Mouse (Mus musculus) lung, postnatal 0 days (tissue): ENCODE results near the gene Abr. TPM values are rescaled to one million over a fixed set of nuclear protein-coding genes. Genes with fewer than 3 reads are reported as not detected.

Experiments
- ATAC-seq: fragments of 200-750 bp; cut with Nextera tagmentation; 2 replicates; pipeline ENCODE4 v1.8.0; 2017; ENCODE audit warnings: moderate library complexity
- DNase-seq: peaks from one replicate; pipeline ENCODE4 v3.0.0-alpha.2; 2016; ENCODE audit warnings: low spot score
- H3K27ac ChIP-seq: fragments of 300-500 bp; sonication (generic); 2 replicates; pipeline ENCODE4 v1.5.1; 2014; ENCODE audit warnings: antibody characterized with exemption, mild to moderate bottlenecking, low read length, mixed read lengths
- H3K27me3 ChIP-seq: fragments of 300-500 bp; sonication (generic); replicated peaks from 2 replicates; pipeline ENCODE4 v1.6.1; 2014; ENCODE audit warnings: low read length, mixed read lengths; ENCODE audit not compliant: insufficient read depth
- H3K36me3 ChIP-seq: fragments of 300-500 bp; sonication (generic); 2 replicates; pipeline ENCODE4 v1.6.1; 2014; ENCODE audit warnings: low read length, mixed read lengths; ENCODE audit not compliant: insufficient read depth
- H3K4me1 ChIP-seq: fragments of 300-500 bp; sonication (generic); 2 replicates; pipeline ENCODE4 v1.6.1; 2014; ENCODE audit warnings: antibody characterized with exemption, low read depth, low read length, mixed read lengths; ENCODE audit not compliant: insufficient read depth
- H3K4me2 ChIP-seq: fragments of 300-500 bp; sonication (generic); replicated peaks from 2 replicates; pipeline ENCODE4 v1.6.1; 2014; ENCODE audit warnings: low read depth, mild to moderate bottlenecking, low read length, moderate library complexity, mixed read lengths
- H3K4me3 ChIP-seq: fragments of 300-500 bp; sonication (generic); 2 replicates; pipeline ENCODE4 v1.5.1; 2014; ENCODE audit warnings: low read depth, low read length
- H3K9ac ChIP-seq: fragments of 300-500 bp; sonication (generic); replicated peaks from 2 replicates; pipeline ENCODE4 v1.6.1; 2014; ENCODE audit warnings: low read depth, mild to moderate bottlenecking
- H3K9me3 ChIP-seq: fragments of 300-500 bp; sonication (generic); 2 replicates; pipeline ENCODE4 v1.6.1; 2016; ENCODE audit warnings: low read length, mixed read lengths
- CTCF ChIP-seq: IDR thresholded peaks from 2 replicates; pipeline ENCODE4 v1.5.1; 2016; ENCODE audit warnings: antibody characterized with exemption, mild to moderate bottlenecking
- EP300 ChIP-seq: IDR thresholded peaks from 2 replicates; pipeline ENCODE4 v1.6.1; 2016; ENCODE audit warnings: antibody characterized with exemption, mild to moderate bottlenecking, control low read depth
- WGBS: fragments of 180-500 bp; shearing (Covaris S2); extraction: QIAGEN DNeasy Blood & Tissue Kit; methylation state at CpG from one replicate; pipeline ENCODE4 v1.1.7; 2014; 5-methylcytosine and 5-hydroxymethylcytosine counted together
- polyA plus RNA-seq: library from polyadenylated mRNA; unstranded; fragments of >200 nt; fragmentation: Nextera tagmentation; extraction: Ambion mirVana; gene quantifications from 2 replicates; pipeline ENCODE4 v1.2.1, GENCODE M21; 2015

Gene Abr
- polyA plus RNA-seq, 1 experiment from 2014 or later, result 17.2 TPM

DNA sequence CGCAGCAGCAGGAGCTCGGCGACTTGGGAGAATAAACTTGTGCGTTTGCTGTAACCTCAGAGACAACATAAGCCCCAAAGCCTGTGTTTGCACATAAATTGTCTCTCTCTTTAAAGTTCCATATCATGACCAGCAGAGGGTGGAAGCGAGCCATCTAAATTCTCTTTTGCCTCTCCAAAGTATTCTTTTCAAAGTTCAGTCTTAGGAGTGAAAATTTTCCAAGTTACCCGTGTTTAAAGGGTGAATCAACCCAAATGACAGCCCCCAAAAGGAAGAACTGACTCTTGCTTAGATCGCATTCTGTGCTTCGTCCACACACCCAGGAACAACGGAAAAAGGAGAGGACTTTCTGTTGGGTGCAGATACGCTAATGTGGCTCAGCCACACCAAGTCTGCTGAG, 33.0 kb upstream of the Abr start:
- H3K36me3 ChIP-seq, result no peaks in the 10 kb centered on the region
- H3K4me1 ChIP-seq, result no peaks in the 10 kb centered on the region
- H3K9ac ChIP-seq, result no peak overlapping the region
- H3K4me2 ChIP-seq, result peak overlapping the region; percentile 32; the same call in 1 of the 2 replicates
- no peaks in the 10 kb centered on the region for H3K9me3 ChIP-seq
- H3K27ac ChIP-seq, result no peak overlapping the region
- WGBS, result 7% methylated on average over 10 of the region's 10 CpGs
- TF ChIP-seq EP300 (no peak), CTCF (peak; percentile 73)
- ATAC-seq (no peak), DNase-seq (peak; percentile 75)
- H3K27me3 ChIP-seq, result no peaks in the 10 kb centered on the region
- no peak overlapping the region for H3K4me3 ChIP-seq

DNA sequence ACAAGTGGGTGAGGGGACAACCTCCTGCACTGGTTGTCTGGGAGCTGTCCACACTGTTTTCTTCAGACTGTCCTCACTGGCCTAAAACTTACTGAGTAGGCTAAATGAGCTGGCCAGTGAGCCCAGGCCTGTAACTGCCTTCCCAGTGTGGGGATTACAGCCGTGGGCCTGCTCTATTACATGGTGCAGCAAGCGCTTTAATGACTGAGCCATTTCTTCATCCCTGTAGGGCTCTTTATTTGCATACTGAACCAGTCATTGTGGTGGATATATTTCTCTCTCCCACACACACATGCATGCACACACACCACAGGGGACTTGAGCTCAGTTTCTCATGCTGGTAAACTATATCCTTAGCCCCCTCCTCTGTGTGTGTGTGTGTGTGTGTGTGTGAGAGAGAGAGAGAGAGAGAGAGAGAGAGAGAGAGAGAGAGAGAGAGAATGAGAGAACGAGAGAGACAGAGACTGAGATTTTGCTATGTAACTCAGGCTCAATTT, 30.8 kb upstream of the Abr start:
- no peak for TF ChIP-seq CTCF
- no peak for TF ChIP-seq EP300

DNA sequence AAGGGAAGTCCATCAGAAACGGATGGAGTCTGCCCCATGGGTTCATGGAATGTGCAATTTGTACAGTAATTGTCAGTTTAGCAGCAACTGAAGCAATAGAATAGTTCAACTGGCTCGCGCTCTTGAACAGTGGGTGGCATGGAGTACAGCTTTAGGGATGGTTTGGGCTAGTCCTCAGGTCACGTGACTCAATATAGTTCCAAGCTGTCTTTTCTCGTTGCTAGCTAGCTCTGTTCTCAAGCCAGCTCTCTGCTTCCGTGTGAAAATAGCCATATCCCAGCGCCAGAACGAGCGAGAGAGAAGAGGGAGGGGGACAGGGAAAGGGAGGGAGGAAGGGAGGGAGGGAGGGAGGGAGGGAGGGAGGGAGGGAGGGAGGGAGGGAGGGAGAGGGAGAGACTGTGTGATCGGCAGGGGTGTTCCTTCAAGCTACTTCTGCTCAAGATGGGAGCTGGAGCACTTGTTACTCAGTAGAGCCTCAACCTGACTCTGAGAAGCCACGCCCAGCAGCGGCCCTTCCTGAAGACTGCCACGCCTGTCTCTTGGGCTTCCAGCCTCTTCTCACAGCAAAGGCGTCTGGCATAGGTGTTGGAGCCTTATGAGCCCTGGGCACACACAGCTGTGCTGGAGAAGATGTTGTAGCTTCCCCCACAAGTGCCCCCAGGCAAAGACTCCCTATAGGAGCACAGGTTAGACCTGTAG, 28.9 kb upstream of the Abr start:
- Histone ChIP-seq H3K9me3 (no peaks in the 10 kb centered on the region), H3K9ac (no peak overlapping the region), H3K27me3 (no peaks in the 10 kb centered on the region), H3K4me3 (no peak overlapping the region), H3K4me2 (no peak overlapping the region), H3K4me1 (no peaks in the 10 kb centered on the region), H3K36me3 (no peaks in the 10 kb centered on the region), H3K27ac (no peak overlapping the region)
- TF ChIP-seq CTCF (no peak), EP300 (no peak)
- 53% methylated on average over 13 of the region's 14 CpGs for WGBS
- ATAC-seq, result no peak
- no peak for DNase-seq

More for the DNA sequence above, 30.8 kb upstream of the Abr start:
- Histone ChIP-seq H3K36me3 (no peaks in the 10 kb centered on the region), H3K27me3 (no peaks in the 10 kb centered on the region), H3K4me2 (no peak overlapping the region), H3K27ac (no peak overlapping the region), H3K9ac (no peak overlapping the region), H3K9me3 (no peaks in the 10 kb centered on the region), H3K4me1 (no peaks in the 10 kb centered on the region), H3K4me3 (no peak overlapping the region)
- WGBS, result 64% methylated on average over 3 of the region's 3 CpGs
- DNase-seq (no peak), ATAC-seq (no peak)

- Histone ChIP-seq H3K4me3 (no peak overlapping the region), H3K9me3 (no peaks in the 10 kb centered on the region), H3K36me3 (no peaks in the 10 kb centered on the region), H3K27ac (no peak overlapping the region), H3K4me2 (peak overlapping the region; percentile 11; the same call in 1 of the 2 replicates), H3K27me3 (no peaks in the 10 kb centered on the region), H3K4me1 (no peaks in the 10 kb centered on the region), H3K9ac (no peak overlapping the region)
- 5% methylated on average over 9 of the region's 9 CpGs for WGBS
- DNase-seq (peak; percentile 84), ATAC-seq (peak; percentile 19; the same call in 1 of the 2 replicates)
- TF ChIP-seq CTCF (peak; percentile 85), EP300 (no peak)
Observed at GRCm38 (mm10) chr11:76647500-76647899, 25.4 kb upstream of the Abr start.

DNA sequence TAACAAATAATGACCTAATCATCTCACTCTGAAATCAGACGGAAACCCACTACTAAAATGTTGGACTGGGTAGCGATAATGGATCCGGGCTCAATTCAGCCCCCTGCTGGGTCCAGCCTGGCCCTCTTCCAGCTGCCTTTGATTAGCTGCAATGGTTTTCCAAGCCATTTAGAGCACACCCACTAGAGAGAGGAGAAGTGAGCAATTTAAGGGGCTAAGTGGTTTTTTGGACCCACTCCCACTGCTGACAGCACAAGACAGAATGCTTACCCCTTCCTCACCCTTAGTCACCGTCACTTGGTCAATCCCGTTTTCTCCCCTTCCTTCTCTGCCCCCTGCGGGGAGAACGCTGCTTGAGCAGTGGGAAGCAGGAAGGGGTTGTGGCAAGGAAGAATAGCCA, 24.9 kb upstream of the Abr start:
- H3K4me2 ChIP-seq, result peak overlapping the region; percentile 11; the same call in 1 of the 2 replicates
- DNase-seq (no peak), ATAC-seq (no peak; the same call in 1 of the 2 replicates)
- no peak overlapping the region for H3K9ac ChIP-seq
- no peak overlapping the region for H3K4me3 ChIP-seq
- no peaks in the 10 kb centered on the region for H3K4me1 ChIP-seq
- H3K9me3 ChIP-seq, result no peaks in the 10 kb centered on the region
- TF ChIP-seq EP300 (no peak), CTCF (no peak)
- H3K36me3 ChIP-seq, result no peaks in the 10 kb centered on the region
- H3K27me3 ChIP-seq, result no peaks in the 10 kb centered on the region
- no peak overlapping the region for H3K27ac ChIP-seq
- 5% methylated on average over 7 of the region's 7 CpGs for WGBS

GRCm38 (mm10) chr11:76645955-76646354, 23.8 kb upstream of the Abr start:
- no peak overlapping the region for H3K27ac ChIP-seq
- peak; percentile 81 for ATAC-seq
- no peaks in the 10 kb centered on the region for H3K9me3 ChIP-seq
- DNase-seq, result peak; percentile 91
- no peaks in the 10 kb centered on the region for H3K27me3 ChIP-seq
- H3K4me3 ChIP-seq, result no peak overlapping the region
- TF ChIP-seq EP300 (no peak), CTCF (peak; percentile 96)
- H3K9ac ChIP-seq, result no peak overlapping the region
- H3K4me2 ChIP-seq, result peak overlapping the region; percentile 30; the same call in 1 of the 2 replicates
- under 1% methylated on average over 19 of the region's 19 CpGs for WGBS
- H3K4me1 ChIP-seq, result no peaks in the 10 kb centered on the region
- H3K36me3 ChIP-seq, result no peaks in the 10 kb centered on the region
